Mouse (Mus musculus): ENCODE measurements around the gene Gp9. TPM values are rescaled to one million over a fixed set of nuclear protein-coding genes. Genes with fewer than 3 reads are reported as not detected.
A peak's percentile ranks its signal among the peaks of the same experiment; 100 is the strongest.

Gp9 gene
- total and polyA plus RNA-seq, 2 experiments = 0.74 TPM; not detected in 1

GRCm38 (mm10) chr6:87732151-87733011, 45.5 kb upstream of the Gp9 start:
- H3K4me3 ChIP-seq (ENCODE audit: insufficient read depth, low read depth, low read length) = peak overlapping the region; percentile 62
- H3K27ac ChIP-seq (replicated peaks; ENCODE audit: insufficient read depth, low read depth, low read length) = peak overlapping the region; percentile 5; the same call in 1 of the 2 replicates
- peak overlapping the region; percentile 66 for H3K9ac ChIP-seq (ENCODE audit: low read depth, low read length)
- no peaks in the 10 kb centered on the region for H3K36me3 ChIP-seq (ENCODE audit: control insufficient read depth, insufficient read depth, low read length)
- H3K27me3 ChIP-seq (ENCODE audit: control insufficient read depth, insufficient read depth, low read length) = peaks cover 12% of the 10 kb centered on the region
- H3K4me1 ChIP-seq (ENCODE audit: control insufficient read depth, insufficient read depth, low read length) = no peaks in the 10 kb centered on the region
- TF ChIP-seq POLR2A (IDR thresholded peaks at IDR 0.05; ENCODE audit: extremely low read depth, insufficient read depth, low read length) (no peak), CTCF (IDR thresholded peaks at IDR 0.05; ENCODE audit: low read depth, low read length) (no peak)
- 8% methylated on average over 53 of the region's 53 CpGs for WGBS
- no peak for DNase-seq (ENCODE audit: extremely low read depth, low read depth, low spot score)
- H3K79me2 ChIP-seq (ENCODE audit: control insufficient read depth, insufficient read depth, low read length) = no peaks in the 10 kb centered on the region

GRCm38 (mm10) chr6:87733131-87733930, 44.5 kb upstream of the Gp9 start:
- H3K27ac ChIP-seq (replicated peaks; ENCODE audit: insufficient read depth, low read depth, low read length) = no peak overlapping the region; the same call in 1 of the 2 replicates
- H3K79me2 ChIP-seq (ENCODE audit: control insufficient read depth, insufficient read depth, low read length) = no peaks in the 10 kb centered on the region
- H3K36me3 ChIP-seq (ENCODE audit: control insufficient read depth, insufficient read depth, low read length) = no peaks in the 10 kb centered on the region
- H3K9ac ChIP-seq (ENCODE audit: low read depth, low read length) = no peak overlapping the region
- TF ChIP-seq CTCF (IDR thresholded peaks at IDR 0.05; ENCODE audit: low read depth, low read length) (no peak), POLR2A (IDR thresholded peaks at IDR 0.05; ENCODE audit: extremely low read depth, insufficient read depth, low read length) (no peak)
- WGBS = 33% methylated on average over 14 of the region's 14 CpGs
- DNase-seq (ENCODE audit: extremely low read depth, low read depth, low spot score) = peak; percentile 73
- H3K4me1 ChIP-seq (ENCODE audit: control insufficient read depth, insufficient read depth, low read length) = no peaks in the 10 kb centered on the region
- H3K27me3 ChIP-seq (ENCODE audit: control insufficient read depth, insufficient read depth, low read length) = peaks cover 12% of the 10 kb centered on the region
- peak overlapping the region; percentile 62; the same call in 1 of the 2 replicates for H3K4me3 ChIP-seq (ENCODE audit: insufficient read depth, low read depth, low read length)

- no peak overlapping the region for H3K9ac ChIP-seq (ENCODE audit: low read depth, low read length)
- no peak overlapping the region for H3K4me3 ChIP-seq (ENCODE audit: insufficient read depth, low read depth, low read length)
- peaks cover 12% of the 10 kb centered on the region for H3K27me3 ChIP-seq (ENCODE audit: control insufficient read depth, insufficient read depth, low read length)
- peak; percentile 33 for DNase-seq (ENCODE audit: extremely low read depth, low read depth, low spot score)
- H3K36me3 ChIP-seq (ENCODE audit: control insufficient read depth, insufficient read depth, low read length) = no peaks in the 10 kb centered on the region
- H3K27ac ChIP-seq (replicated peaks; ENCODE audit: insufficient read depth, low read depth, low read length) = peak overlapping the region; percentile 22
- WGBS = 56% methylated on average over 5 of the region's 5 CpGs
- no peak for TF ChIP-seq POLR2A (IDR thresholded peaks at IDR 0.05; ENCODE audit: extremely low read depth, insufficient read depth, low read length)
- TF ChIP-seq CTCF (IDR thresholded peaks at IDR 0.05; ENCODE audit: low read depth, low read length) = no peak
- no peaks in the 10 kb centered on the region for H3K79me2 ChIP-seq (ENCODE audit: control insufficient read depth, insufficient read depth, low read length)
- H3K4me1 ChIP-seq (ENCODE audit: control insufficient read depth, insufficient read depth, low read length) = no peaks in the 10 kb centered on the region; the same call in 1 of the 2 replicates
Measured at GRCm38 (mm10) chr6:87734136-87734535, 43.7 kb upstream of the Gp9 start.

GRCm38 (mm10) chr6:87736923-87737322, 40.9 kb upstream of the Gp9 start:
- Histone ChIP-seq H3K9ac (ENCODE audit: low read depth, low read length) (no peak overlapping the region), H3K4me3 (ENCODE audit: insufficient read depth, low read depth, low read length) (no peak overlapping the region), H3K4me1 (ENCODE audit: control insufficient read depth, insufficient read depth, low read length) (no peaks in the 10 kb centered on the region; the same call in 1 of the 2 replicates), H3K27ac (replicated peaks; ENCODE audit: insufficient read depth, low read depth, low read length) (no peak overlapping the region), H3K27me3 (ENCODE audit: control insufficient read depth, insufficient read depth, low read length) (peaks cover 3% of the 10 kb centered on the region; the same call in 1 of the 2 replicates), H3K36me3 (ENCODE audit: control insufficient read depth, insufficient read depth, low read length) (no peaks in the 10 kb centered on the region), H3K79me2 (ENCODE audit: control insufficient read depth, insufficient read depth, low read length) (no peaks in the 10 kb centered on the region)
- 80% methylated on average over 4 of the region's 4 CpGs for WGBS
- TF ChIP-seq POLR2A (IDR thresholded peaks at IDR 0.05; ENCODE audit: extremely low read depth, insufficient read depth, low read length) (no peak), CTCF (IDR thresholded peaks at IDR 0.05; ENCODE audit: low read depth, low read length) (no peak)
- no peak for DNase-seq (ENCODE audit: extremely low read depth, low read depth, low spot score)

GRCm38 (mm10) chr6:87737921-87738626, 39.8 kb upstream of the Gp9 start:
- TF ChIP-seq POLR2A (IDR thresholded peaks at IDR 0.05; ENCODE audit: extremely low read depth, insufficient read depth, low read length) (no peak), CTCF (IDR thresholded peaks at IDR 0.05; ENCODE audit: low read depth, low read length) (0 out of 2 replicates have a peak, but pooled peaks have one; percentile 4)
- Histone ChIP-seq H3K9ac (ENCODE audit: low read depth, low read length) (no peak overlapping the region), H3K79me2 (ENCODE audit: control insufficient read depth, insufficient read depth, low read length) (no peaks in the 10 kb centered on the region), H3K4me1 (ENCODE audit: control insufficient read depth, insufficient read depth, low read length) (no peaks in the 10 kb centered on the region; the same call in 1 of the 2 replicates), H3K4me3 (ENCODE audit: insufficient read depth, low read depth, low read length) (no peak overlapping the region), H3K27ac (replicated peaks; ENCODE audit: insufficient read depth, low read depth, low read length) (no peak overlapping the region), H3K36me3 (ENCODE audit: control insufficient read depth, insufficient read depth, low read length) (no peaks in the 10 kb centered on the region), H3K27me3 (ENCODE audit: control insufficient read depth, insufficient read depth, low read length) (no peaks in the 10 kb centered on the region)
- 85% methylated on average over 4 of the region's 4 CpGs for WGBS
- no peak for DNase-seq (ENCODE audit: extremely low read depth, low read depth, low spot score)

Measured in liver, adult 2 months (tissue).